Mouse (Mus musculus): ENCODE data around the gene Arhgap19. TPM values are rescaled to one million over a fixed set of nuclear protein-coding genes. Genes with fewer than 3 reads are reported as not detected.
"Not testable (repeated sequence)": the region's sequence is repeated elsewhere in the genome, so short reads cannot be mapped to it uniquely, and the experiment has no call there.

Gene Arhgap19
- 1 to 10 TPM; 2.9 to 3.0 TPM for total RNA-seq (2021)

DNA sequence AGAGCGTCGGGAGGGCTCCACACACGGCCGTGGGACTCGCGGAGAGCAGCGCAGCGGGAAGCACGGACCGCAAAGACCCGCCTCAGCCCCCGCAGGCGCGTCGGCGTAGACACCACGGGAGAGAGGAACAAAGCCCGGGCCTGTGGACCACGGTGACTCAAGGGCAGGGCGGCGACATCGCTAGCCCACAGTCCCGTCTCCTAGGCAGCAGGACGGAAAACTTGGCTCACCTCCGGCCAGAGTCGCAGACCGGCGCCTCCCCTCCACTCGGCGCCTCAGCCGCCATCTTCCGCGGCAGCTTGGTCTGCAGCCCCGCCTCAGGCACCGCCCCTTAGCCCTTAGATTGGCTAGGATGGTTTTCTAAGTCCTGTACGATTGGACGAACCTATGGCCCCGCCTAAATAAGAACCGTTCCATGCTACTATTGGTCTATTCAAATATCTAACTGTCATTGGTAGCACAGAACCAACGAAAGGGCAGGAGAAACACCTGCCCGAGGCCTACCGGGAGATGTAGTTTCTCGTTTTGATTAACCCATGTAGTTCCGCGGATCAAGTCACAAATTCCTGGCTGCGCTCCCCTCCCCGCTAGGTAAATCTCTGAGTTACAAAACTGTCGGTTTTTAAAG lies at the start of gene Arhgap19:
TSS of gene Arhgap19 (minus strand) at position 306 of the 628 bp plus-strand sequence.
- peak; percentile 86 to 88 for DNase-seq

- DNase-seq = no peak
Measured at GRCm38 (mm10) chr19:41850719-41851543, 49.1 kb upstream of the Arhgap19 start.

- no peak for DNase-seq
Measured at GRCm38 (mm10) chr19:41850021-41850718, 48.3 kb upstream of the Arhgap19 start.

- DNase-seq = peak; percentile 89
Measured at GRCm38 (mm10) chr19:41847992-41848851, 46.4 kb upstream of the Arhgap19 start, which contains the start of gene Frat2. Gene Frat2, minus strand, starts transcription at chr19:41848132.

DNA sequence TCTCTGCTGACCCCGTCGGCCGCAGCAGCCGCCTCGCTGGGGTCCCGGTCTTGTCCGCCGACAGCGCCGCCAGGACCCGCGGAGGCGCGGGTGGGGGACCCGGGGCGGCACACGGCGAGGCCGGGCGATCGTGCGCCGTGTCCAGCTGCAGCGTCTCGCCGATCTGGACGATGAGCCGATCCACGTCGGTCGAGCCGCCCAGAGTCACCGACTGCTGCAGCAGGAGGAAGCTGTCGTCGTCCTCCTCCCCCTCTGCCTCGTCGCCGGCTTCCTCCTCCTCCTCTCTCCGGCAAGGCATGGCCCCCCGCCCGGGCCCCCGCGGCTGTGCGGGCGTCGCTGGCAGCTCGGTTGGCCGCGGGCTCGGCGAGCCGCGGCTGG lies 45.8 kb upstream of the Arhgap19 start:
- DNase-seq = not testable (repeated sequence)

- peak; percentile 27 to 51 for DNase-seq
Measured at GRCm38 (mm10) chr19:41847091-41847581, 45.3 kb upstream of the Arhgap19 start.

- DNase-seq = peak in 1 of 2 experiments; percentile 17
Measured at GRCm38 (mm10) chr19:41846366-41847090, 44.7 kb upstream of the Arhgap19 start.

GRCm38 (mm10) chr19:41844345-41844744 lies 42.5 kb upstream of the Arhgap19 start:
- no peak for DNase-seq

DNA sequence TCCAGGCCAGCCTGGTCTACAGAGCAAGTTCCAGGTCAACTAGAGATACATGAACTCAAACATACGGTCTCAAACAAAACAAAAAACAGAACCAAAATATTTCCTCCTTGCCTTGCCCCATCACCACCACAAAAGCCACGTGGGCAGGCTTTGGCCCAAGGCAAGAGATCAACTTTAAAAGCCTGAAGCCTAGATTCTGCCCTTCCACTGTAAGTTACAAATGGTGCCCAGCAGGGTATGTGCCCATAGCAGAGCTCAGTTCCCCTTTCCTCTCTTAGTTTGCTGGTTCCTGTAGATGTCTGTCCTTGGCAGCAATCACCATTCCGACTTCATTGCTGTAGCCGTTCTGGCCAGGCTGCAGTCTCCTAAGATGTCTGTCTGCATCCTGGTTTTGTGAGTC lies 40.9 kb upstream of the Arhgap19 start:
- no peak for DNase-seq

- DNase-seq = no peak
Measured at GRCm38 (mm10) chr19:41842196-41842595, 40.3 kb upstream of the Arhgap19 start.

GRCm38 (mm10) chr19:41841105-41841750 lies 39.4 kb upstream of the Arhgap19 start:
- no peak for DNase-seq

DNA sequence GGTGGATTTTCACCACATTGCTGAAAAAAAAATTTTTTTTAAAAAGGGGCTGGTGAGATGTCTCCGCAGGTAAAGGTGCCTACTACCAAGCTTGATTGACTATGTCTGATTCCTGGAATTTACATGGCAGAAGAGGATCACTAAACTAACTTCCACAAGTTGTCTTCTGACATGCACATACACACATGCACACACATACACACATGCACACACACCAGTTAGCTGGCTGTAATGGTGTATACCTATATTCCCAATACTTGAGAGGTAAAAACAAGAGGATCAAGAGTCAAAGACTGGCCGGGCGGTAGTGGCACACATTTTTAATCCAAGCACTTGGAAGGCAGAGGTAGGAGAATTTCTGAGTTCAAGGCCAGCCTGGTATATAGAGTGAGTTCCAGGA lies 37.8 kb upstream of the Arhgap19 start:
- no peak for DNase-seq

GRCm38 (mm10) chr19:41838808-41839207 lies 37.0 kb upstream of the Arhgap19 start:
- no peak for DNase-seq

GRCm38 (mm10) chr19:41837917-41838261 lies 36.0 kb upstream of the Arhgap19 start:
- DNase-seq = no peak

- DNase-seq = no peak
Measured at GRCm38 (mm10) chr19:41837194-41837916, 35.5 kb upstream of the Arhgap19 start.

- no peak for DNase-seq
Measured at GRCm38 (mm10) chr19:41836719-41837118, 34.9 kb upstream of the Arhgap19 start.

DNA sequence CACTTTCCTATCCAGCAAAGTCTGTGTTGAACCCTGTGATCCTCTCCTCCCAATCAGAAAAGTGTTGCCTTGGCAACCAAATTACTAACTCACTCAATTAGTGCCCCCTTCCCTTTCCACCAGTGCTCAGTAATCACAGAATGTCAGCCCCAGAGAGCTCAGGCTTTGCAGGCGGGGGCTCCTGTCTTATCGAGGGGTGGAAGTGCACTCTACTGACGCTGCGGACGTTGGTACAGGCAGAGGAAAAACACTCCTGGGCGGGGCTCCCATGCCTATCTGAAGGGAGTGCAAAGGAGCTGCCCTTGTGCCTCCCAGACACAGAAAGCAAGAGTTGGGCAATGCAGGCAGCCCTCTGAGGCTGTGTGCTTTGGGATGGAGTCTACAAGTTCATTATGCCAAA lies 34.0 kb upstream of the Arhgap19 start:
- peak; percentile 64 to 65 for DNase-seq

DNA sequence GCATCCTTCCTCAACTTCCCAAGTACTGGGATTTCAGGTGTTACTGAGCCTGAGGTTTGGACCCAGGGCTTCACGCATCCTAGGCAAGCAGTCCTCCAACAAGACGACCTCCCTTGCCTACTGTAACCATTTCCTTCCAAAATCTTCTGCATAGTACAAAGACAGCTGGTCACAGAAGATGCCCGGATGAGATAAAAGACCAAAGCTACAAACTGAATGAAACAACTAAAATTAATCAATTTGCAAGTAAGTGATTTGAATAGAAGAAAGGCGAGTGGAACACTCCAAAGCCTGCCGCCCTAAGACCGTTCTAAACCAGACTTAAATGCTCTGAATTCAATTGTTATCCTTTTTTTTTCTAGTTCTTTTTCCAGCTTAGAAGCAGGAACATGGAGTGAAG lies 33.6 kb upstream of the Arhgap19 start:
- DNase-seq = no peak

DNA sequence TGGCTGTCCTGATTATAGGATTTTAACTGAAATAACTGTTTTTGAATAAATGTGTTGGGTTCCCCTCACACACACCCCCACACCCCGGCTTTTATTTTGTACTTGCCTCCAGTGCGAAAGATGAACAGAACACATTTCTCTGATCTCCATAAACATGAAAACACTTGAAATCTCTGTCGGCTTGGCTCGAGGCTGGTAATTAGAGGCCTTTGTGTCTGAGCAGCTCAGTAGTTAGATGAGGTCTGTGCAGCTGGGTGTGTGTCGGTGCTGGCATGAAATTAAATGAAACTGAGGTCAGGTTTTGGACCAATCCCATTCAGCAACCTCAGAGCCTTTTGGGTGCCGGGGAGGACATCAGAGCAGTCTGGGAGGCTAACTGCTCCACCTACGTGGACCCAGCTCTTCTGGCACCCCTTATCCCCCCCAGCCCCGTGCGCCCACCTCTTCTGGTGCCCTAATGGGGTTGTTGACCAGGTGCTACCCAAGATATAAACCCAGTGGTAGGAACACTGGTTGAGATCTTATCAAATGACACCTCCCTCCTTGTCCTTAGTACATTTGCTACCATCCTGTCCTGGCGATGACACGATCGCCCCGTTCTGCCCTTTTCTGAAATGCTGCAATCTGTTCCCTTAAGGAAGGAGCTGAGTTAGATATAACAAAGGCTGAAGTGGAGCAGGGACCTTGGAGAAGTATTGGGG lies 30.8 kb upstream of the Arhgap19 start:
- no peak for DNase-seq

Data from layer of hippocampus, postnatal 36 days (tissue).